Mouse (Mus musculus) stomach, embryonic 14.5 days (tissue): ENCODE measurements around the gene Shd. TPM values are rescaled to one million over a fixed set of nuclear protein-coding genes. Genes with fewer than 3 reads are reported as not detected.

Source experiments
- ATAC-seq: fragments of 200-750 bp; cut with Nextera tagmentation; 2 replicates; pipeline ENCODE4 v1.8.0; 2017; ENCODE audit warnings: low read depth, moderate TSS enrichment; ENCODE audit not compliant: insufficient number of reproducible peaks, insufficient read depth, low FRiP score
- H3K27ac ChIP-seq: fragments of 300-500 bp; sonication (generic); 2 replicates; pipeline ENCODE4 v1.5.1; 2014; ENCODE audit warnings: mild to moderate bottlenecking, low read length, moderate library complexity, mixed read lengths
- H3K27me3 ChIP-seq: fragments of 300-500 bp; sonication (generic); 2 replicates; pipeline ENCODE4 v1.6.1; 2014; ENCODE audit warnings: low read length, control low read depth, mixed read lengths; ENCODE audit not compliant: control insufficient read depth, insufficient read depth
- H3K36me3 ChIP-seq: fragments of 300-500 bp; sonication (generic); 2 replicates; pipeline ENCODE4 v1.6.1; 2014; ENCODE audit warnings: mild to moderate bottlenecking, control low read depth, low read length, moderate library complexity, mixed read lengths; ENCODE audit not compliant: control insufficient read depth, insufficient read depth
- H3K4me1 ChIP-seq: fragments of 300-500 bp; sonication (generic); 2 replicates; pipeline ENCODE4 v1.6.1; 2014; ENCODE audit warnings: low read length, control low read depth, mixed read lengths; ENCODE audit not compliant: control insufficient read depth, insufficient read depth
- H3K4me2 ChIP-seq: fragments of 300-500 bp; sonication (generic); replicated peaks from 2 replicates; pipeline ENCODE4 v1.6.1; 2014; ENCODE audit warnings: low read depth, low read length, control low read depth
- H3K4me3 ChIP-seq: fragments of 300-500 bp; sonication (generic); 2 replicates; pipeline ENCODE4 v1.5.1; 2014; ENCODE audit warnings: low read depth, low read length, control low read depth
- H3K9ac ChIP-seq: fragments of 300-500 bp; sonication (generic); replicated peaks from 2 replicates; pipeline ENCODE4 v1.6.1; 2014; ENCODE audit warnings: low read depth, mild to moderate bottlenecking, control low read depth, low read length, moderate library complexity, mixed read lengths
- H3K9me3 ChIP-seq: fragments of 300-500 bp; sonication (generic); 2 replicates; pipeline ENCODE4 v1.6.1; 2016; ENCODE audit warnings: low read depth, low read length, control low read depth; ENCODE audit not compliant: control insufficient read depth
- WGBS: fragments of 180-500 bp; shearing (Covaris S2); extraction: QIAGEN DNeasy Blood & Tissue Kit; methylation state at CpG from one replicate; pipeline ENCODE4 v1.1.7; 2014; 5-methylcytosine and 5-hydroxymethylcytosine counted together
- polyA plus RNA-seq: library from polyadenylated mRNA; unstranded; fragments of >200 nt; fragmentation: Nextera tagmentation; extraction: Ambion mirVana; gene quantifications from 2 replicates; pipeline ENCODE4 v1.2.1, GENCODE M21; 2014

Gene Shd
- polyA plus RNA-seq, 1 experiment from 2014 or later, result 16.6 TPM

DNA sequence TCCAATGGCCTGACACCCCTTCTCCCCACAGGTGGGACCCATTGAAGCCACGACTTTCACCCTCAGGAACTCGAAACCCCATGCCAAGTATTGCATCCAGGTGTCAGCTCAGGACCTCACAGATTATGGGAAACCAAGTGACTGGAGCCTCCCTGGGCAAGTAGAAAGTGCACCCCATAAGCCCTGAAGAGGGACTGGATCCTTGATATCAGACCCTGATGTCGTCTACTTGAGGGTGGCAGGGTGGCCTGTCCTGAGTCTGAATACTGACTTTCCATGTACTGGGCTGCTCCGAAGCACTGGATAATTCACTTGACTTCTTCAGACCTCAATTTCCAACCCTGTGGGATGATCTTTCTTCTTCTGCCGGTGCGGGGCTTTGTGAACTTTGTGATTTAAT, 13.7 kb upstream of the Shd start:
- Histone ChIP-seq H3K4me2 (peak overlapping the region; percentile 54), H3K27ac (no peak overlapping the region), H3K27me3 (no peaks in the 10 kb centered on the region; the same call in 1 of the 2 replicates), H3K36me3 (peaks cover 5% of the 10 kb centered on the region; the same call in 1 of the 2 replicates), H3K4me3 (peak overlapping the region; percentile 36), H3K4me1 (peaks cover 9% of the 10 kb centered on the region; the same call in 1 of the 2 replicates), H3K9me3 (no peaks in the 10 kb centered on the region), H3K9ac (no peak overlapping the region)
- 34% methylated on average over 6 of the region's 6 CpGs for WGBS
- ATAC-seq, result no peak

DNA sequence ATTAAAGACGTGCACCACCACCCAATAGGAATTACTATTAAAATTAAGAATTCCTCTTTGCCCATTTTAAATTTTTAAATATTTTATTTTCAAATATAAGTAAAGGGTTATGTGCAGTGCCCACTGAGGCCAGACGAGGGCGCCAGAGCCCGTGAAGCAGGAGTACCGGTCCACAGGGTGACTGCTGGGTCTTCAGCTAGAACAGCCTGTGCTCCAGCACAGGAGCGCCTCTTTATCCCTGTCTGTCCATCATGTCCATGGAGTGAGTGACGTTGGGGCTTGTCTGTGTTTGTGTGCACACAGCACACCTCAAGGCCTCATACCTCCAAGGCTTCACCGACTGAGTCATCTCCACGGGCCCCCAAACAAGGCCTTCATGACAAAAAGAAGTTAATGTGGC, 13.1 kb upstream of the Shd start:
- no peaks in the 10 kb centered on the region; the same call in 1 of the 2 replicates for H3K27me3 ChIP-seq
- WGBS, result 13% methylated on average over 9 of the region's 9 CpGs
- no peak for ATAC-seq

DNA sequence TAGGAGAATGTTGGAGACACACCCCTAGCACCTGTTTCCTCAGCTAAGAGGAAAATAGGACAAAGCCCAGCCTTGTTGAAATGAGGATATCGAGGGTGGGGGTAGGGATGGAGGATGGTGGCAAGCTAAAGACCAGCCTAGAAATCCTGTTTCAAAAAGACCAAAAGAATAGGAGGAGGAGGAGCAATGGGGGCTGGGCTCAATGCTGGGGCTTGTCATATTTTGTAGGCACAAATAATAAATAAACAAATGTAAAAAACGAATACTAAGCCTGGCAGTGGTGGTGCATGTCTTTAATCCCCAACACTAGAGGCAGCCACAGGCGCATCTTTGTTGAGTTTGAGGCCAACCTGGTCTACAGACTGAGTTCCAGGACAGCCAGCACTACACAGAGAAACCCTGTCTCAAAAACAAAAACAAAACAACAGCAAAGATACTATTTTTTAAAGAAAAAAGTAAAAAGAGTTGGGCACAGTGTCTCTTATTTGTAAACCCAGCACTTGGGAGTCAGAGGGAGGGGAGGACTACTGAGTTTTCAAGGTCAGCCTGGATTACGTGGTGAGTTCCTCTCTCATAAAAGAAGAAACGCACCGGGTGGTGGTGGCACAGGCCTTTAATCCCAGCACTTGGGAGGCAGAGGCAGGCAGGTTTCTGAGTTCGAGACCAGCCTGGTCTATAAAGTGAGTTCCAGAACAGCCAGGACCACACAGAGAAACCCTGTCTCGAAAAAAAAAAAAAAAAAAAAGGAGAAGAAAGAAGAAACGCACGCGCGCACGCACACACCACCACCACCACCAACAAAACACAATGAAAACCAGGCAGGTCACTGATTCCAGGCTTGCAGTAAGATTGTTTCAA, 12.3 kb upstream of the Shd start:
- Histone ChIP-seq H3K27me3 (no peaks in the 10 kb centered on the region), H3K4me2 (peak overlapping the region; percentile 69), H3K9me3 (no peaks in the 10 kb centered on the region), H3K4me1 (peaks cover 9% of the 10 kb centered on the region; the same call in 1 of the 2 replicates), H3K4me3 (peak overlapping the region; percentile 47), H3K36me3 (peaks cover 9% of the 10 kb centered on the region; the same call in 1 of the 2 replicates), H3K27ac (no peak overlapping the region), H3K9ac (peak overlapping the region; percentile 29)
- WGBS, result 73% methylated on average over 12 of the region's 13 CpGs
- ATAC-seq, result no peak

More for the DNA sequence above, 13.1 kb upstream of the Shd start:
- H3K4me2 ChIP-seq, result no peak overlapping the region
- peaks cover 9% of the 10 kb centered on the region; the same call in 1 of the 2 replicates for H3K36me3 ChIP-seq
- H3K9me3 ChIP-seq, result no peaks in the 10 kb centered on the region
- no peak overlapping the region for H3K9ac ChIP-seq
- no peak overlapping the region for H3K27ac ChIP-seq
- H3K4me1 ChIP-seq, result peaks cover 9% of the 10 kb centered on the region; the same call in 1 of the 2 replicates
- H3K4me3 ChIP-seq, result no peak overlapping the region

DNA sequence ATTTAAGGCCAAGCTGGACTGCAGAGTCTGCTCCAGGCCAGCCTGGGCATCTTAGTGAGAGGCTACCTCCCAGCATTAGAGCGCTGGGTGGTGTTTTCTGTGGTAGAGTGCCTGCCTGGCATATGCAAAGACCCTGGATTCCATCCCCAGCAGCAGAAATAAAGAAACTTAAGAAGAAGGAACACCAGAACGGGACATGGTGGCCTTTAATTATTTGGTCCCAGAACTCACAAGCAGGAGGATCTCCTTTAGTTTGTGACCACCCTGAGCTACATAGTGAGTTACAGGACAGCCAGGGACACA, 11.7 kb upstream of the Shd start:
- Histone ChIP-seq H3K4me2 (peak overlapping the region; percentile 69), H3K9ac (peak overlapping the region; percentile 29), H3K4me3 (peak overlapping the region; percentile 47), H3K4me1 (peaks cover 9% of the 10 kb centered on the region; the same call in 1 of the 2 replicates), H3K27ac (peak overlapping the region; percentile 97), H3K27me3 (no peaks in the 10 kb centered on the region), H3K36me3 (peaks cover 9% of the 10 kb centered on the region; the same call in 1 of the 2 replicates), H3K9me3 (no peaks in the 10 kb centered on the region)
- 28% methylated on average over 2 of the region's 2 CpGs for WGBS
- ATAC-seq, result no peak

DNA sequence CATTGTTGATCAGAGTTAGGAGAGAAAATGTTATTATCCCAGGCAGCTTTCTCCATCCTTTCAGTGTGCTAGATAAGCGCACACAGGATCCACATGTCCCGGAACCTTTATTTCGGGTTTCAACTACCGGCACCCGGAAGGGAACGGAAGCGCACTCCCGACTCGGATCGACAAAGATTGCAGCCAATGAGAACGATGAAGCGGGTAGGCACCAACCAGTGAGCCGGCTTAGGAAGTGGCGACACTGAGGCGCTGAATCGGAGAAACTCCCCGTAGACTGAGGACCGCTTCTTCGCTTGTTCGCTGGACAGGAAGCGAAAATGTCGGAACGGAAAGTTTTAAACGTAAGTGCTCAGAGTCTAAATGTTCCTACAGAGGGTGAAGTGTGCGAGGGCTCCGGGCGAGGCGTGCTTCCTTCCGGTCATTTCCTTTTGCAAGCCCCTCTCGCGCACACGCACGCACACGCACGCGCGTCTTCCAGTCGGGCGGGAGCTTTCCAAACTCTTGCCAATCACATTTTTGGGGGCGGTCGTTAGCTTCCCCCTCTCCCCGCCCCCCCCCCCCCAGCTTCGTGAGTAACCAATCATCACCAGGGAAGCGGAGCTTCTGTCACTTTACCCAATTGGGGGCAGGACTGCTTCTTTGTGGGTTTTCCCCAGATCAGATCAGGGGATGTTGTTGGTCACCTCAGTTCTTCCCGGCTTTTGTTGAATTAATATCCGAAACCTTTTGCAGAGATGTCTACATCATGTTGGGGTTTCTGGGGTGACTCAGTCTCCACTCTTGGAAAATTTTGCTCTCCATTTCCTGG, 11.1 kb upstream of the Shd start, which contains the start of gene Yju2:
Gene Yju2, plus strand, starts transcription at position 182 of the 811 bp plus-strand sequence.
- Histone ChIP-seq H3K4me1 (peaks cover 9% of the 10 kb centered on the region; the same call in 1 of the 2 replicates), H3K4me2 (peak within 1 kb of the TSS; percentile 69), H3K4me3 (peak within 1 kb of the TSS; percentile 47), H3K27me3 (no peaks in the 10 kb centered on the region), H3K27ac (peak within 1 kb of the TSS; percentile 97), H3K9me3 (no peaks in the 10 kb centered on the region), H3K9ac (peak within 1 kb of the TSS; percentile 29), H3K36me3 (peaks cover 9% of the 10 kb centered on the region; the same call in 1 of the 2 replicates)
- WGBS, result under 1% methylated on average over 45 of the region's 46 CpGs
- ATAC-seq, result peak; percentile 92

DNA sequence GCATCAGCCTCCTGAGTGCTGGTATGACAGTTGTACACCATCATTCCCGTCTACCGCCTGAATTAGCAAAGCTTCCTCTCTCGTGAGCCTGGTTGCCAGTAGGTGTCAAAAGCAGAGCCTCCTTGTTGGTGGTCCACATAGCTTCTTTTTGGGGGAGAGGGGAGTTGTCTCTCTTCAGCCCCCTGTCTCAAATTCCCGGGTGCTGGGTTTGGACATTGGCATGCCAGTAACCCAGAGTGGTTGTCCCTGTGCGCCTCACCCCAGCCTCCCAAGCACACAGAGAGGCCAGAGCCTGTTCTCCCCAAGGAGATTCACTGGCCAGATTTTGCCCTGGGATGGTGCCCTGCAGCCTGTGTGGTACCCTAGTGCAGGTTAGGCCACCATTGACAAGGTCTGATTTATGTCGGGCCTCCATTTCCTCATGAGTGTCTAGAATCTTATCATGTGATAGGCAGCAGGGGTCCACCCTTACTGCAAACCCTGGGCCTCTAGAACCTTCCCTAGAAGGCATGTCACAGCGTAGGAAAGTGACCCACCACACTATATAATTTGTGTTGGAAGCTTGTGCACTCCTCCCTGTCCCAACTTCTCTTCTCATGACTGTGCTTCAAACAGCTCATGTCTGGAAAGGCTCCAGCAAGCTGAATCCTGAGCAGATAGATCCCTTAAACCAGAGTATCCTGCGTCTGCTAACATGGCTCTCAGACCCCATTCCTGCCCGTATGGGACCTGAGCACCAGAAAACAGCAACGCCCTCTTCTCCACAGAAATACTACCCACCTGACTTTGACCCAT, 10.1 kb upstream of the Shd start:
- no peak for ATAC-seq
- H3K4me1 ChIP-seq, result peaks cover 9% of the 10 kb centered on the region; the same call in 1 of the 2 replicates
- 73% methylated on average over 10 of the region's 10 CpGs for WGBS
- H3K4me3 ChIP-seq, result peak overlapping the region; percentile 47
- H3K27me3 ChIP-seq, result no peaks in the 10 kb centered on the region
- H3K27ac ChIP-seq, result peak overlapping the region; percentile 97; the same call in 1 of the 2 replicates
- H3K4me2 ChIP-seq, result peak overlapping the region; percentile 54
- H3K9me3 ChIP-seq, result no peaks in the 10 kb centered on the region
- peaks cover 11% of the 10 kb centered on the region; the same call in 1 of the 2 replicates for H3K36me3 ChIP-seq
- 0 out of 2 replicates have a peak overlapping the region, but pooled peaks have one; percentile 21 for H3K9ac ChIP-seq

DNA sequence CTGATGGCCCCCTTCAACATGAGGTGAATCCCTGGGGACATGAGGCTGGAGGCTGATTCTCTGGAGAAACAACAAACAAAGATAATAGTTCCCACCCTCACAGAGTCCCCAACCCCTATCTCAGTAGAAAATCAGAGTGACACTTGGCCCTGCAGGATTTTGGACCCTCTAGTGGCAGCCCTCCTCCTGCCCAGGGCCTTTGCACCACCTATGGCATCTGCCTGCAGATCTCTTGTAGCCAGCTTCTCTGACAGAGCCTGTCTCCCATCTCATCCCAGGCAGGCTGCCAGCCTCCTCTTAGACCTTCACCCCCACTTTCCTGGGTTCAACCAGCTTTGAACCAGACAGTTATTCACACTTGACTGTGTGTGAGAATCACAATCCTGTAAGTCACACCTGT, 9.5 kb upstream of the Shd start:
- no peak overlapping the region for H3K4me3 ChIP-seq
- no peaks in the 10 kb centered on the region for H3K9me3 ChIP-seq
- no peak overlapping the region for H3K4me2 ChIP-seq
- ATAC-seq, result no peak
- H3K4me1 ChIP-seq, result peaks cover 9% of the 10 kb centered on the region; the same call in 1 of the 2 replicates
- H3K27me3 ChIP-seq, result no peaks in the 10 kb centered on the region
- peaks cover 12% of the 10 kb centered on the region; the same call in 1 of the 2 replicates for H3K36me3 ChIP-seq
- H3K9ac ChIP-seq, result no peak overlapping the region
- H3K27ac ChIP-seq, result no peak overlapping the region
